Mouse (Mus musculus): Measurements from ENCODE around the gene Celsr2.

DNA sequence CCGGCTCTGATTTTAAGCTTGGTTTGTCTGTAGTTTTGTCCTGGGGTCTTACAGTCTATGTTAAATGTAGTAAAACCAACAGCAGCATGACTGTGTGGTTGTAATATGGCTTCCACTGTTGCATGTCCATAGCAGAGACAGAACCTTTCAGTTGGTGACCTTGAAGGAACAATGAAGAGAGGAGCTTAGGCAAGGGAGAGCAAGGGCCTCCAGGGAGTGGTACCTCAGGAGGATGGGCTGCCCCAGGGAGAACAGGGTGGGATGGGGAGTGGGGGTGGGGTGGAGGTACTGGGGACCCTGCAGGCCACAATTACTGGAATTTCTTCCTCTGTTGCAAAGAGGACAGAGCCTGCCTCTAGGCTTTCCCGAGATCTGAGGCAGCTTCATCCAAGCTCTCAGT lies 36.6 kb upstream of the Celsr2 start:
- no peak for TF ChIP-seq CTCF (IDR thresholded peaks at IDR 0.05; ENCODE audit: low read depth, low read length)
- no peak for TF ChIP-seq POLR2A (IDR thresholded peaks at IDR 0.05; ENCODE audit: extremely low read depth, insufficient read depth, low read length)
